Mouse (Mus musculus) erythroblast, embryonic 14.5 days (primary cell): ENCODE results near the gene Large1. TPM values are rescaled to one million over a fixed set of nuclear protein-coding genes. Genes with fewer than 3 reads are reported as not detected.
"Not testable (repeated sequence)": the region's sequence is repeated elsewhere in the genome, so short reads cannot be mapped to it uniquely, and the experiment has no call there.

Experiments
- H3K27me3 ChIP-seq: 2 replicates; pipeline ENCODE4 v1.6.1; 2012; ENCODE audit warnings: inconsistent platforms; ENCODE audit not compliant: control insufficient read depth
- H3K36me3 ChIP-seq: 2 replicates; pipeline ENCODE4 v1.6.1; 2012; ENCODE audit warnings: mild to moderate bottlenecking, inconsistent platforms; ENCODE audit not compliant: control insufficient read depth
- H3K4me1 ChIP-seq: 2 replicates; pipeline ENCODE4 v1.6.1; 2012; ENCODE audit warnings: inconsistent platforms; ENCODE audit not compliant: control insufficient read depth
- H3K4me3 ChIP-seq: replicated peaks from 2 replicates; pipeline ENCODE3; 2012; ENCODE audit warnings: moderate library complexity, mild to moderate bottlenecking, inconsistent platforms
- H3K9me3 ChIP-seq: 2 replicates; pipeline ENCODE4 v1.6.1; 2012; ENCODE audit warnings: low read length, inconsistent platforms, mixed read lengths; ENCODE audit not compliant: control insufficient read depth
- GATA1 ChIP-seq: IDR thresholded peaks from 2 replicates; pipeline ENCODE4 v1.6.1; 2012; ENCODE audit warnings: low read length, inconsistent platforms, mixed read lengths
- TAL1 ChIP-seq: IDR thresholded peaks from 3 replicates; pipeline ENCODE4 v1.6.1; 2012; ENCODE audit warnings: low read length, inconsistent platforms, mixed read lengths
- polyA plus RNA-seq: library from polyadenylated mRNA; stranded (reverse); fragments of >175 nt; gene quantifications from 2 replicates; pipeline ENCODE4 v1.2.3, GENCODE M21; 2012

Large1 gene
- polyA plus RNA-seq, 1 experiment, result not detected

DNA sequence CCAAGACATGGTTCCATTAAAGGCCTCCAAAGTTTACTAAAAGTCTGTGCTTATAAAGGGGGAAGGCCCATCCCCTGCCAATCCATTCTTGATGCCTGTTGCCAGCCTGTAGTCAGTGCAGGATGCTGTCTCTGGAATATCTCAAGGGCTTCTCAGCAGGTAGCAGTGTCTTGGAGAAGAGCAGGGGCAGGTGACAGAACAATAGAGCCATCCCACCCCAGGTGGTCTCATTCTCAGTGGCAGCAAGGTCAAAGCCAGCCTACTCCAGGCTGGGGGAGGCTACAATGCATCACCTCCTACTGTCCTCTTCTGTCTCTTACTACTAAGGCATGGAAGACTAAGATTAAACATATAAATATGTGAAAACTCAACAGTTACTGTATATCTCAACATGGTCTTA is 323.6 kb downstream of the Large1 start:
- no peak for TF ChIP-seq TAL1
- TF ChIP-seq GATA1, result no peak
- H3K4me3 ChIP-seq, result no peak overlapping the region
- H3K9me3 ChIP-seq, result peaks cover 3% of the 10 kb centered on the region; the same call in 1 of the 2 replicates
- no peaks in the 10 kb centered on the region for H3K27me3 ChIP-seq
- no peaks in the 10 kb centered on the region for H3K36me3 ChIP-seq
- no peaks in the 10 kb centered on the region for H3K4me1 ChIP-seq

DNA sequence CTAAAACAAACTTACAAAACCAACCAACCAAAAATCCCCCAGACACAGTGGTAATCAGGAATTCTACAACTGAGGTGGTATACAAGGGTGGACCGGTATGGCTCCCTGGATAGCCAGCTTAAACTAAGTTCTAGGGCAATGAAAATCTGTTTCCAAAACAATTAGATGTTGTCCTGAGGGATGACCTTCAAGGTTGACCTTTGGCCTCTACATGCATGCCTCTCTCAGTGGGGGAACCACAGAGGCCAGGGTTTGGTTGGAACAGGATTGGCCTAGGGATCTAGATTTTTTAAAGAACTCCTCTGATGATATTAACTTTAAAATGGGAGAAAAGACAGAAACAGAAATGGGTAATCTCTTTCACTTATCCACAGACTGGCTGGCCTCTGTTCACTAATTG is 335.1 kb downstream of the Large1 start:
- H3K4me1 ChIP-seq, result no peaks in the 10 kb centered on the region
- no peaks in the 10 kb centered on the region for H3K9me3 ChIP-seq
- no peak overlapping the region for H3K4me3 ChIP-seq
- H3K36me3 ChIP-seq, result no peaks in the 10 kb centered on the region
- no peaks in the 10 kb centered on the region for H3K27me3 ChIP-seq
- TF ChIP-seq TAL1, result no peak
- TF ChIP-seq GATA1, result no peak

DNA sequence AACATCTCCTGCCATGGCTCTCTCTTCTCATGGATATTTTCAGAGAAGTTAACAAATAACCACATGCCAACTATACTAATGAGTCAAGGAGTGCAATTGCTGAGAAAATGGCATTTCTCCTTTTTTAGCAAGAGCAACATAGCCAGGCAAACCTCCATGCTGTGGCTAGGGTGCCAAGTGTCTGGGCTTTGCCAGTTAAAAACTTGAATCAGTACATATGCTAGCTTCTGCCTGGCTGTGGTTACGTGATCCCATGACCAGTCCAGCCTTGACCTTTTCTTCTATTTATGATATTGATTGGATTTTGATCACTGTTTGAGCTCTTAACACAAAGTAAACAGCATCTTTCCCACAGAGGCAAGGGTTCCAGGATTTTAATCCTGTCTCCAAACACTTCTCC is 335.7 kb downstream of the Large1 start:
- TF ChIP-seq TAL1, result no peak
- TF ChIP-seq GATA1, result no peak

DNA sequence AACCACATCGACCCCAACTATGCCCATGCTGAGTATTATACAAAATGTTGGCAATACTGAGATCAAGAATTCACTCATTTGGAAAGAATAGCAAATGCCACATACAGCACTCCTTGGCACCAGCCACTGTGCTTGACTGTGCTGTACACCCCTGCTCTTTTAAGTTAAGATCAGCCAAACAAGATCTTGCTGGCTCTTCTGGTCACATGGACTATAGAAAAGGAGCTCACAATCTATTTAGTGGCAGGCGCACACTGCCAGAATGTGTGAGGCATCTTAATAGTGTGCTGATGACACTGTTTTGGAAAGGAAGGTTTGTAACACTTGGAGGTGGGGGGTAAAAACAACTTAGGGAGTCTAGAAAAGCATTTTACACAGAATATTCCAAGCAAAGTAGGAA is 337.0 kb downstream of the Large1 start:
- no peak overlapping the region for H3K4me3 ChIP-seq
- TF ChIP-seq TAL1, result no peak
- TF ChIP-seq GATA1, result no peak
- no peaks in the 10 kb centered on the region for H3K27me3 ChIP-seq
- H3K4me1 ChIP-seq, result no peaks in the 10 kb centered on the region
- H3K36me3 ChIP-seq, result no peaks in the 10 kb centered on the region
- no peaks in the 10 kb centered on the region for H3K9me3 ChIP-seq

More for the DNA sequence above, 335.7 kb downstream of the Large1 start:
- no peaks in the 10 kb centered on the region for H3K27me3 ChIP-seq
- H3K9me3 ChIP-seq, result no peaks in the 10 kb centered on the region
- H3K36me3 ChIP-seq, result no peaks in the 10 kb centered on the region
- H3K4me1 ChIP-seq, result no peaks in the 10 kb centered on the region
- H3K4me3 ChIP-seq, result no peak overlapping the region

DNA sequence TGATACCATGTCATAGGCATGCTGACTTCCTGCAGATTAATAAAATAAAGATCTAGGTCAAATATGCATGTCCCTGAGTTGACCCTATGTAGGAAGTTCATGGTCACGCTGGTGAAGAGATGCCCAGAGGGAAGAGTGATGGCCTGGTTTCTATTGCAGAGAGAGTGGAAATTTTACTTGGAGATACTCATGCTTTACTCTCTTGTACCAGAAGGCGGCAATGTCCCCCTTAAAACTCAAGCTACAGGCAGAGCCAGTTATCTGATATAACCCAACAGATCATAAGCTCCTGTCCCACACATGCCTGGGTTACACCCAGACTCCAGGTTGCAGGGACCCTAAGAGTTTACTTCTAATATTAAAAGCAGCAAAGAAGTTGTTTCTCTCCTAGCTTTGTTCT is 345.9 kb downstream of the Large1 start:
- Histone ChIP-seq H3K9me3 (no peaks in the 10 kb centered on the region), H3K4me1 (no peaks in the 10 kb centered on the region), H3K27me3 (no peaks in the 10 kb centered on the region), H3K36me3 (no peaks in the 10 kb centered on the region), H3K4me3 (no peak overlapping the region)
- TF ChIP-seq TAL1, result no peak

DNA sequence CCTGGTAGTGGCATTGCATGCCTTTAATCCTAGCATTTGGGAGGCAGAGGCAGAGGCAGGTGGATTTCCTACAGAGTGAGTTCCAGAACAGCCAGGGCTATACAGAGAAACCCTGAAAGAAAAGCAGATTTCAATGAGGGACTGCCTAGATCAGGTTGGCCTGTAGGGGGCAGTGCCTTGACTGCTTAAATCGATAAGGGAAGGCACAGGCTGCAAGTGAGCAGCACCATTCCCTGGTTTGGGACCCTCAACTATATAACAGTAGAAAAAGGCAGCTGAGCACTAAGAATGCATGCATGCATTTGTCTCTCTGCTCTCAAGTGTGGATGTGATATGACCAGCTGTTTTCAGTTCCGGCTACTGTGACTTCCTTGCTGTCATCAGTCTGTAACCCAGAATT is 349.5 kb downstream of the Large1 start:
- no peaks in the 10 kb centered on the region for H3K36me3 ChIP-seq
- no peaks in the 10 kb centered on the region for H3K27me3 ChIP-seq
- H3K4me1 ChIP-seq, result no peaks in the 10 kb centered on the region
- H3K4me3 ChIP-seq, result no peak overlapping the region
- TF ChIP-seq GATA1 (no peak), TAL1 (no peak)
- H3K9me3 ChIP-seq, result no peaks in the 10 kb centered on the region

DNA sequence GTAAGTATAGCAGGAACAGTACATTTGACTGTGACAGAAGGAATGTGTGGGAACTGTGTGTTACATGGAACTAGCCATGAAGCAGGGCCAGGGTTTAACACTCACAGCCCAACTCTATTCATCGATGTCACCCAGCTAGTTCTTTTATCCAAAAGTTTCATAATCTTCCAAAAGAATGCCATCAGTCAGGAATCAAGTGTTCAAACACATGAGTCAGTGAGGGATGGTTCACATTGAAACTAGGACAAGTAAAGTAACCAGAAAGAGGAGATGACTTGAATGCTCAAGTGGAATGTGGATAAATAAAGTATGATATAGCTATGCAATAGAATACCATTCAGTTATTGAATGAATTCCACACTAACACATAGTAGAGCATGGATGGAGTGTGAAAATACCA is 359.5 kb downstream of the Large1 start:
- H3K4me1 ChIP-seq, result no peaks in the 10 kb centered on the region
- H3K27me3 ChIP-seq, result no peaks in the 10 kb centered on the region
- H3K4me3 ChIP-seq, result no peak overlapping the region
- H3K9me3 ChIP-seq, result no peaks in the 10 kb centered on the region
- H3K36me3 ChIP-seq, result no peaks in the 10 kb centered on the region
- TF ChIP-seq GATA1 (no peak), TAL1 (no peak)

DNA sequence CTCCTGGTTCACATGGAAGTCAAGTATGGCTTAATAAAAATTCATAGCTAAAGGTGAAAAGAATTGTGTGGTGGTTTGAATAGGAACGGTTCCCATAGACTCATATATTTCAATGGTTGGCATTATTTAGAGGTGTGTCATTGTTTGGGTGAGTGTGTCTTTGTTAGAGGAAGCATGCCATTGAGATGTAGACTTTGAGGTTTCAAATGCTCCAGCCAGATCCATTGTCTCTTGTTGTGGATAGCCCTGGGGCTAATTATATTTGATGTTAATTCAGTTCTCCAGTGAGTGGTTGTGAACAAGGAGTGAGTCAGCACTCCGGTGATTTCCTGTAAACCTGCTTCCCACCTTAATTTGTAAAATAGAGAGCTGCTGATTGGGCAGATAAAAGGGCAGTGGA is 362.9 kb downstream of the Large1 start:
- Histone ChIP-seq H3K9me3 (no peaks in the 10 kb centered on the region), H3K4me3 (no peak overlapping the region), H3K36me3 (no peaks in the 10 kb centered on the region), H3K27me3 (no peaks in the 10 kb centered on the region), H3K4me1 (no peaks in the 10 kb centered on the region)
- TF ChIP-seq TAL1 (no peak), GATA1 (no peak)

DNA sequence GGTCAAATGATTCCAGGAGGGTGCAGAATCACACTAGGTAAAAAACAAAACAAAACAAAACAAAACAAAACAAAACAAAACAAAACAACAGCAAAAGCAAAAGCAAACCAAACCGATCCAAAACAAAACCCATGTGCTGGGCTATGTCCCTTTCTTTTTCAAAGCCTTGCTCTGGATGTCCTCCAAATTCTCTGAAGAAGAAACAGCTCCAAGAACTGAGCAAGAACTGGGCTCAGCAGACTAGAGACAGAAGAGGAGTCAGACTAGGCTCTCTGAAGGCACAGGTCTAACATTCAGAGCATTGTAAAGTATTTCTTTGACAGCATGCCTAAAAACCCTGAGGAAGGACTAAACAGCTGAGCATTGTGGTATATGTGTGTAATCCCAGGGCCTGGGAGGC is 370.5 kb downstream of the Large1 start:
- Histone ChIP-seq H3K27me3 (no peaks in the 10 kb centered on the region), H3K4me3 (no peak overlapping the region), H3K4me1 (no peaks in the 10 kb centered on the region), H3K9me3 (no peaks in the 10 kb centered on the region), H3K36me3 (no peaks in the 10 kb centered on the region)
- TF ChIP-seq TAL1 (no peak), GATA1 (no peak)

DNA sequence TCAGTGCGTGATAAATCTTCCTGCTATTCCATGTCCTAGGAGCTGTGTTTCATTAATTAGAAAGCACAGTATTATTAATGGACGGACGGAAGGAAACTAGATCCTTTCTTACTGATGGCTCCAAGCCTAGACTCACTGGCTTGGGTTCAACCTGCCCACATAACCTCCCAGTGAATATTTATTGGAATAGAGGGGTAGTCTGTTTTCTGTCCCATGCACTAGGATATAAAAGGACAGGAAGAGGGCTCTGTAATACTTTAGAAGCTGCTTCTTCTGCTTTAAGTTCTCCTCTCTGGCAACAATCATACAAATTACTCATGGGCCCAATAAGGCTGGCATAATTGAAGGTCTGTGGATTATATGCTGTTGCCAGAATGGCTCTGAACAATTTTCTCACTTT is 398.3 kb downstream of the Large1 start:
- no peak for TF ChIP-seq GATA1
- TF ChIP-seq TAL1, result no peak
- Histone ChIP-seq H3K27me3 (no peaks in the 10 kb centered on the region), H3K36me3 (no peaks in the 10 kb centered on the region), H3K4me3 (no peak overlapping the region), H3K9me3 (no peaks in the 10 kb centered on the region), H3K4me1 (no peaks in the 10 kb centered on the region)

DNA sequence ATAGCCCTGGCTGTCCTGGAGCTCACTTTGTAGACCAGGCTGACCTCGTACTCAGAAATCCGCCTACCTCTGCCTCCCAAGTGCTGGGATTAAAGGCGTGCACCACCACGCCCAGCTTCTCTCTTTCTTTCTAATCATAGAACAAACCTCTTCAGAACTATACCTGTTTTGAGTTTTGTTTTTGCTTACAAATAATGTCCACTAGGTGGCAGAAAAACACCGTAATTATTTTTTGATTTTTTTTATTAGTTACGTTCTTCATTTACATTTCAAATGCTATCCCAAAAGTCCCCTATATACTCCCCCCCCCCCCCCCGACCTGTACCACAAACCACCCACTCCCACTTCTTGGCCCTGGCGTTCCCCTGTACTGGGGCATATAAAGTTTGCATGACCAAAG is 411.9 kb downstream of the Large1 start:
- not testable (repeated sequence) for H3K4me1 ChIP-seq, H3K9me3 ChIP-seq, H3K27me3 ChIP-seq, H3K4me3 ChIP-seq, H3K36me3 ChIP-seq
